Mouse (Mus musculus) heart, postnatal 36 days (tissue): ENCODE results near the gene Scrg1. TPM values are rescaled to one million over a fixed set of nuclear protein-coding genes. Genes with fewer than 3 reads are reported as not detected.
"Not testable (repeated sequence)": the region's sequence is repeated elsewhere in the genome, so short reads cannot be mapped to it uniquely, and the experiment has no call there.

Experiments used
- DNase-seq, 2 experiments: peaks; one replicate each; pipeline ENCODE4 v3.0.0; 2021 to 2022
- intact Hi-C: fragments of 180-260 bp; cut with DNase I; formaldehyde crosslinking; loops from one replicate; pipeline ENCODE4 v1.15.1; 2025
- total RNA-seq, 2 experiments: library from RNA; stranded (reverse); gene quantifications; 2 replicates each; pipeline ENCODE4 v1.2.3; 2021

Scrg1 gene
- not detected for total RNA-seq

DNA sequence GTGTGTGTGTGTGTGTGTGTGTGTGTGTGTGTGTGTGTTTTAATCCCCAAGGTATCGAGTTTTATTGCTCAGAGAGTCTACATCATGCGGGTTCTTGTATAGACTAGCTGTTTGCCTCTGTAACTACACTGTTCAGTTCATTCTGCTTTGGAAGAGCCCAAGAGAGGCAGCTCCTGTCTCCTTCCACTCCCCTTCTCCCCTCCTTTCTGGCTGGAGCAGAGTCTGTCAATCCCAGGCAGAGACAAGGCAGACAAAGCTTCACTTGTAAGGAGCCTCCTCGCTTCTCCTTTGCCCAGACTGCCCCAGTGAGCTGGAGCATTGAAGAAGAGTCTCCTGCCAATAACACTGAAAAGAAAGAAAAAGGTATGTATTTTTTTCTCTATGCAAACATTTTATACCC is at the start of gene Scrg1:
Gene Scrg1 (plus strand): TSS at position 159 of the 400 bp plus-strand sequence.
- intact Hi-C loops = no loop called here
- no peak for DNase-seq

DNA sequence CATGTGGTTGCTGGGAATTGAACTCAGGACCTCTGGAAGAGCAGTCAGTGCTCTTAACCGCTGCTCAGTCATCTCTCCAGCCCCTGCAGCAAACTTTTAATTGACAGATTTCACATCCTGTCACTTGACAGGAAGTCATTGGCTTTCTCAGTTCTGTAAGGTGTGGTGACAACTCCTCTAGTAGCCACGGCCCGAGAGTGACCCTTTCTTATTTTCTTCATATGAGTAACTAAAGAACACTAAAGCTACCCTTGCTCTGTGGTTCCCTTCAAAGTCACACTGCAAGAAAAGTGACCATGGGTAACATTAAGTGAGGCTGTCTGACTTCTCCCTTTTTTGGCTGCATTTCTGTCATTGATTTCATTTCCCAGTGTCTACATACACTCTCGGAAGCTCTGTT is 49.4 kb upstream of the Scrg1 start:
- no peak for DNase-seq
- intact Hi-C loops = no loop called here

DNA sequence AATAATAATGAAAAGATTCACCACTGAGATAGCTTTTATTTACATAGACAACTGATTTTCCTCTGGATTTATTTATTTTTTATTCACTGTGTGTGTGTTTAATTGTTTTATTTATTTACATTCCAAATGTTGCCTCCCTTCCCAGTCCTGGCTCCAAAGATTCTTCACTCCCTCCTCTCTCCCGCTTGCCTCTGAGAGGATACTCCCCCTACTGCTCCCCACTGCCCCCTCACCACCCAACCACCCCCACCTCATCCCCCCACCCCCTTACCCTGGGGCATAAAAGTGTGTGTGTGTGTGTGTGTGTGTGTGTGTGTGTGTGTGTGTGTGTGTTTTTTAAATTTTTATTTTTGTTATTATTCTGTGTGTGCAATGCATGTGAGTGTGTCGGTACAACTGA is 46.4 kb upstream of the Scrg1 start:
- intact Hi-C loops = no loop called here
- no peak for DNase-seq

DNA sequence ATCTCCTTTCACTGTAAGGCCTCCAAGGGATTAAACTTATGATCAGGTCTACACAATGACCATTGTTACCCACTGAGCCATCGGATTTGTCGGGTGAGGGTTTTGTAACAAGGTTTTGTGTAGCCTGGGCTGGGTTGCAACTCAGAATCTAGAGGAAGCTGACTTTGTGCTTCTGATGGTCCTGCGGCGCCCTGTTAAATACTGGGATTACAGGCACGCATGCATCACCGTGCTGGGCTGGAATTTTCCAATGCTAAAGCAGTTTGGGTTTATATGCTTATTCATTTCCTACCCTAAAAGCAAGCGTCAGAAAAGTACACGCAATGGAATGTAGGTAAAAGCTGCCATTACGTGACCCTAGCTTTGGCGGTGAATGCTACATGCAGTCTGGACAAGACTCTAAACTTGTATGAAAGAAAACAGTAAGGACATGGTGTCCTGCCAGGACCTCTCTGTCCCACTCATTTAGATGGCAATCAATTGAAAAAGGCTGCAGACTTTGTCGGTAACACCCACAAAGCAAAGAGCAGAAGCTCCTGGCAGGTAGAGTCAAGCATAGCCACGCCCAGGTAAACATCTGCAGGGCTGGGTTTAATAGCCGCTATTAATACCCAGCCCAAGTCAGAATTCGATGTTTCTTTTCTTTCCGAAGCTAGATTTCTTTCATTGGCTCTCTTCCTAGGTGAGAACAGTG is 45.8 kb upstream of the Scrg1 start:
- intact Hi-C loops = no loop called here
- DNase-seq = no peak

DNA sequence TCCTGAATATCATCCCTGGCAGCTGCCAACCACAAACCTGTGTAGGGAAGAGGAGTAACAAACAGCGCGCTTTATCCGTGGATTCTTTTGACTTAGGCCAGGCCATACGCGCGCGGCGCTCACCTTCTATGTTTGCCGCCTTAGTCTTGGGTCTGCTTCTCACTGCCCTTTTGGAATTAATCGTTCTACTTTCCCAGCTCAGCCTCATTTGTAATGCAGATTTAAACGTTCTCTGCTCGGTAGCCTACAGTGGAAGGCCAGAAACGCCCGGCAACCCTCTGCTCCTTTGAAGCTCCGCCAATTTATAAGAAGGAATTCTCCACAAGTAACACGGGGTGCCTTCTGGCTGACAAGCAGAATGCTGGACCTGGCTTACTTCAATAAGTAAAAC is 45.3 kb upstream of the Scrg1 start:
- intact Hi-C loops = no loop called here

DNA sequence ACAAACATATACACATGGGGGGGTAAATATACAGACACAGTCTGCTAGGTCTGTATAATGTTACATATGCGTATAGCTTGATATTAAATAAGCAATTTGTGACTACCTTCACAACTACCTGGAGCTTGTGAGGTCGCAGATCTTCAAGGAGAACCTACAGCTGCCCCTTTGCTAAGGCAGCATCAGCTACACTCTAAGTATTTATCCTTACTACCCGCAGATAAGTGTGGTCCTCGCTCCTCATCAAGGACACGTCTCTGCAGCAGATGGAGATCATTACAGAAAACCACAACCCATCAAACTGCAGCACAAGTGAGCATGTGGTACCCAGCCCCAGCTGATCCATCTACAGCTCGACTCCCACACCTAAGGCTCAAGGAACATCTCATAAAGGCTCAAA is 44.4 kb upstream of the Scrg1 start:
- intact Hi-C loops = no loop called here
- DNase-seq = no peak

More for the DNA sequence above, 45.3 kb upstream of the Scrg1 start:
- no peak for DNase-seq

DNA sequence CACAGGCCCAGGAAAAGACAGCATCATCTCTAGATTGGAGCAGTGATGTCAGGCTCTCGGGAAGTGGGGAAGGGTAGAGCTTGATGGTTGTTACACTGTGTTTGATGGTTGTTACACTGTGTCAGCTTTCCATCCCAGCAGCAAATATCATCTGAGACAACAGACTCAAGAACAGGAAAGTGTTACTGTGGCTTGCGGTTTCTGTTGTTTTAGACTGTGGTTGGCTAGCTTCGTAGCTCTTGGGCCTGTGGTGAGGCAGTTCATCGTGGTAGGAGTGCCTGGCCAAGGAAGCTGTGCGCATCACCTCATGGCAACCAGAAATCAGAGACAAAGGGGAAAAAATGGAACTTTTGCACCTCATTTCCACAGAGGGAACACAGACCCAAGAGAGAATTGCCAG is 38.9 kb upstream of the Scrg1 start:
- intact Hi-C loops = no loop called here
- no peak for DNase-seq

DNA sequence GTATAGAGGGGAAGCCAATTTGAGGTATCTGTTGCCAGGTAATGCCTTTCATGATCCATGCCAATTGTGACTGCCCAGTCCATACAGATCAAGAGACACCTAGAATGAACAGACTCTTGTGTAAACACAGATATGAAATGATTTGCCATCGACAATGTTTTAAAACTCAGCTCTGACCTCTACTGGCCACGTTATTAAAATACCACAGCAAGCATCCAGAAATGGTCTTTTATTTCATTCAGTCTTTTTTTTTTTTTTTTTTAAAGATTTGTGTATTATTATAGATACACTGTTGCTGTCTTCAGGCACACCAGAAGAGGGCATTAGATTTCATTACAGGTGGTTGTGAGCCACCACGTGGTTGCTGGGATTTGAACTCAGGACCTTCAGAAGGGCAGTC is 29.6 kb upstream of the Scrg1 start:
- intact Hi-C loops = loop anchor here (2.0 to 10.0 kb wide), 5 partner anchors 86 to 881 kb away; partner anchors contain the start of gene Hmgb2
- peak; percentile 33 to 39 for DNase-seq

DNA sequence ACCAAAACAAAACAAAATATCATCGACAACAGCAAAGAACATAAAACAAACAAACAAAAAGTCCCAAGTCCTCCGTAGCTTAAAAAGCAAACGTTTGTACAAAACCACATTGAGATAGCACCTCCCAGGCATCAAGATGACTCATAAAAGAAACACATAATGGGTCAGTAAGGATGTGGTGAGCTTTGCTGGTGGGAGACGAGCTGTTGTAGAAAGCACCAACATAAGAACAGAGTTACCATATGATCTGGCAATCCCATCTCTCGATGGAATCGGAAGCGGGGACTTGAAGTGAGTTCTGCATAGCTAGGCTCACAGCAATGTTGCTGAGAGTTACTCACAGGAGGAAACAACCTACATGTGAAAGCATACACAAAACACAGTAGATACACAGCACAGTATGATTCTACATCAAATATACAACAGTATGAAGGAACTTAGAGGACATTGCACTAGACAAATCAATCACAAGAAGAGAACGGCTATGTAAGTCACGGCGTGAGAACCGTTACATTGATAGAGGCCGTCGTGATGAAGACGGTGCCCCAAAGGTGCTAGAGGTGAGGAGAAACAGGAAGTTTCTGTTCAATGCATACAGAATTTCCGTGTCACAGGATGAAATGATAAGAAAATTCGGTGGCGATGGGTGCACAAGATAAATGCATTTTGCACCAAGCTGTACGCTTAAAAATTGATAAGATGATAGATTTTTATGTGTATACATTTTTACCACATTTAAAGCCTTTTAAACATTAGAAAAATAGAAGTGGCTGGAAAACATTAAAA is 27.9 kb upstream of the Scrg1 start:
- intact Hi-C loops = loop anchor here (2.0 to 10.0 kb wide), 6 partner anchors 61 to 883 kb away; partner anchors contain the start of gene Hmgb2

DNA sequence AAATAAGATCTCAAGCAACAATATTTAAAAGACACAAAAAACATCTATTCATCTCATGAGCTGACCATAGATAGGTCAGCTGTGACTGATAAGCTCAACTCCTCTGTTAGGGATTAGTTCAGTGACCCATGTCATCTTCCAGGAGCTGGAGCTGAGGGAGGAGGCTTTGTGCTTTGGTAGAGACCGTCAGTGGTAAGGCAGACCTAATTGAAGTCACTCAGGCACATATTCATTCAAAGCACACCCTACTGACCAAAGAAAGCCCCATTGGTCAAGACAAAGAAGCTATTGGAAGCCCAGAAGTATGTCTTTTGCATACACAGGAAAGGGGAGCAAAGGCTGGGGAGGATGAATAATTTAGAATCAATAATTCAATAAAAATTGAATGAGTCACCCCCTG is 27.2 kb upstream of the Scrg1 start:
- DNase-seq = no peak
- intact Hi-C loops = loop anchor here (2.0 to 10.0 kb wide), 4 partner anchors 60 to 884 kb away; partner anchors contain the start of gene Hmgb2

More for the DNA sequence above, 27.9 kb upstream of the Scrg1 start:
- no peak for DNase-seq

DNA sequence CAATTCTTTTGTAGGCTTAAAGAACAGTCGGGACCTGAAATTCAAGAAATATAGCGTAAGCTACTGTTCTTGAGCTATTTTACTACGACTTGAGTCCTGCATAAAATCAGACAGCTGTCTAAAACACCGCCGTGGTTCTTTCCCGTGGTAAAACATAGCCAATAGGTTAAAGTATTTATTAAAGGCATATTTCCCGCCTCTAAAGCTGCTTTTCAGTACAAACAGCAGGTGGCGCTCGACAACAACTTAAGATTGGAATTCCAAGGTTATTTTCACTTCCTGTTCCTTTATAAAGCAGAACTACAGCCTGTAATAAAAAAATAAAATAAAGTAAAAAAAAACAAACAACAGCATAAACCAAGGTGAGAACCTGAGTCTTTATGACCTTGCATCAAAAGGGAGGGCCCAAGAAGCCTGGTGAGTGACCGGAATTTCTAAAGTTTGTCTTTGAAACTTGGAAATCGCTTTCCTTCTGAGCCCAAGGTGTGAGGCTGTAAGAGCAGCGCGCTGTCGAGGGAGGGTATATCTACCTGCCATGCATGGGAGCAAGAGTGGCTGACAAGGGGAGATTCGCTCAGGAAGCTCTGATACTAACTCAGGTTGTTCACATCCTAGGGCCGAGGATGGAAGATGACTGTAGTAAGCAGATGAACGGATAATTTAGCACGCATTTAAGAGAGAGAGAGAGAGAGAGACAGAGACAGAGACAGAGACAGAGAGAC is 26.4 kb upstream of the Scrg1 start:
- intact Hi-C loops = loop anchor here (1.0 to 10.0 kb wide), 5 partner anchors 59 to 885 kb away; partner anchors contain the start of gene Hmgb2
- peak; percentile 81 to 83 for DNase-seq

DNA sequence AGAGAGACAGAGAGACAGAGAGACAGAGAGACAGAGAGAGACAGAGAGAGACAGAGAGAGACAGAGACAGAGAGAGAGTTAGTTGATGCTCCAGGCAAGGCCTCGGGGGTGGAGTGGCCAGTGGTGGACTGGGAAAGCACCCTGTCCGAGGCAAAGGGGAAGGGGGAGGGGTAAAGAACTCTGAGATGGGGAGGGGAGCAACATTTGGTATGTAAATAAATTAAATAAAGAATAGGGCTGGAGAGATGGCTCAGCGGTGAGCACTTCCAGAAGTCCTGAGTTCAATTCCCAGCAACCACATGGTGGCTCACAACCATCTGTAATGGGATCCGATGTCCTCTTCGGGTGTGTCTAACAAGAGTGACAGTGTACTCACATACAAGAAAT is 25.8 kb upstream of the Scrg1 start:
- intact Hi-C loops = loop anchor here (1.0 to 10.0 kb wide), 6 partner anchors 37 to 885 kb away; partner anchors contain the start of gene Hmgb2
- DNase-seq = not testable (repeated sequence)

DNA sequence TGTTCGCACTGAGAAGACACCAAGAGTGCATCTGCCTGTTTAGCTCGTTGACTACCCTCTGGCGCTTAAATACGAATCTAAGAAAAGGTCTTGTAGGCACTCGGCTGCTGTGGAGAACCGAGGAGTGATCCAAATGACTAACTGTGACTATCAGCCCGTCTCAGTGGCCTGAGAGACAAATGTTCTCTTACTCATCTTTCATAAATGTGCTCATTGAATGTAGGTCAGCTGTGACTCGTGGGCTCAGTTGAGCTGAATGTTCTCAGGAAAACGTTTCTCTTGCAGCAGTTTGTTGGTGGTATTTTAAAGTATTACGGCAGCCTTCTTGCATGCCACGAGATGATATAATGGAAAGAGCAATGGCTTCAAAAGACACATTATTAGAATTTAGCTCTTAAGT is 24.8 kb upstream of the Scrg1 start:
- intact Hi-C loops = loop anchor here (5.0 kb wide), 1 partner anchor 36 kb away; no protein-coding TSS in a partner anchor
- DNase-seq = no peak

DNA sequence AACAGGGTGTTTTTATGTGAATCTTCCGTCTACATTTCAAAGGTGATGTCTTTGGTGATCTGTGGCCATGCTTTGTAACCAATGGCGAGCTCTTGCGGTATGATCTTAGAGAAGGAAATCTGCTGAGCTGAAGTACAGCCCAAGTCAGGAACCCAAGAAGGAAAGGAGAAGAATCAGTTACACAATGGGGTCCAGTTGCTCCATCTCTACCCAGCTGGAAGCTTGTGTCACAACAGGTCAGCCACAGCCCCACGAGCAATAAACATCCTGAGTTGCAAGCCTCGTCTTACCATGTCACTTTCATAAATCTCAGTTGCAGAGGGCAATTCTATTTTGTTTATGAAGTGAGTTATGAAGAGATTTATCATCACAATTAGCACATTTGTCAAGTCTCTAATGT is 22.9 kb upstream of the Scrg1 start:
- DNase-seq = no peak
- intact Hi-C loops = loop anchor here (5.0 kb wide), 1 partner anchor 34 kb away; no protein-coding TSS in a partner anchor

DNA sequence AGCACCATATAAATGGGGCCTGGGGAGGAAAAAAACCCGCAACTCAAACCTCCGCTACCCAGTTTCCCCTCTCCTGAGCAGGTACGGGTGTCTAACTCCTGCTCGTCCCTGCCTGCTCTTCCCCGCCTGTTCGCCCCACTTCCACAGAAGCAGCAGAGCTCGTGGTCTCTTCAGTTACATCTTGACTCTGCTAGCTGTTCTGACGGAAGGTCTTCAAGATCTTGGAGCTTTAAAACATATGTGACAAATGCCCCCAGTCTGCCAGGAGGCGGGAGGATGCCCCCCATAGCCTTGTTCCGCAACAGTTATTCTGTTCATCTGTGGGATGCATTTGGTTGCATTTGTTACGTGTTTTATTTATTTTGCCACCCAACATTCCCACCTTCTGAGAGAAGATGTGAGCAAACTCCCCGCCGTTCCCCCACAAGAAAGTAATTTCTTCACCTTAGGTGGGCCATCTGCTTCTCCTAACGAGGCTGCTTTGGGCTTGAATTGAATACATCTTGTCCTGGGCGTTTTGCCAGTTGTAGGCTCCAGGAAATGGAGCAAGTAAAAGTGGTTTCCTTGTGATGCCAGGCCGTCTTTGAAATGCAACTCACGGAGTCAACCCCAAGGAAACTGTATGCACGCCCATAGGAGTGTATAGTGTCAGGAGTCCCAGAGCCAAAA is 19.8 kb upstream of the Scrg1 start:
- intact Hi-C loops = no loop called here
- no peak for DNase-seq

DNA sequence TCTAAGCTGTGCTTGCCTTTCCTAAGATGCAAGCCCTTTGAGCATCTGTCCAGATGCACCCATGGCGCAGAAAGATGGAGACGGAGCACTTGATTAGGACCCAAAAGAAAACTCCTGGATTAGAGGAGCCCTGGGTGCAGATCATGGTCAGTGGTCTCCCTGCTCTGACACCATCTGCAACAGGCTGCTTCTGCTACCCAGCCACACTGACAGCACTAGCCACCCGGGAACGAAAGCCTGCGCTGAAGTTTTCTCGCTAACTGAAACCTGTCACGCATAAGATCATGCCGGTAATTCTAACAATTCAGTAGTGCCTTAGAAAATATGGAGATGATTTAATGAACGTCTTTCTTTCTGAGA is 19.3 kb upstream of the Scrg1 start:
- no peak for DNase-seq
- intact Hi-C loops = no loop called here

DNA sequence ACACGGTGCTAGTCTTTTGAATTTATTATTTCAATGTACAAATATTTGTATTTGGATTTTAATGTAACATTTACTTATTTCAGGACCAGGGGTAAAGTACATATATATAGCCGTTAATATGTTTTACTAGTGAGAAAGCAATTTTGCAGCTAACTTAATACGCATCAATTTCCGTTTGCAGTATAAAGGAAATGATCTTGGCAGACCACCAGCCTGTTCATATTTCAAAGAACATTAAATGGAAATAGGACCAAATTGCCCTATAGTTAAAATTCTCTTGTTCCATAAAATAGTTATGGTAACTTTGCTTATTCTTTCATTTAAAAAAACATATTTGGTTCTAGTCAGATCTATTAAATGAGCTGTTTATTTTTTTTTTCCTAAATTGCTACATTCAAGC is 14.6 kb upstream of the Scrg1 start:
- DNase-seq = no peak
- intact Hi-C loops = no loop called here

DNA sequence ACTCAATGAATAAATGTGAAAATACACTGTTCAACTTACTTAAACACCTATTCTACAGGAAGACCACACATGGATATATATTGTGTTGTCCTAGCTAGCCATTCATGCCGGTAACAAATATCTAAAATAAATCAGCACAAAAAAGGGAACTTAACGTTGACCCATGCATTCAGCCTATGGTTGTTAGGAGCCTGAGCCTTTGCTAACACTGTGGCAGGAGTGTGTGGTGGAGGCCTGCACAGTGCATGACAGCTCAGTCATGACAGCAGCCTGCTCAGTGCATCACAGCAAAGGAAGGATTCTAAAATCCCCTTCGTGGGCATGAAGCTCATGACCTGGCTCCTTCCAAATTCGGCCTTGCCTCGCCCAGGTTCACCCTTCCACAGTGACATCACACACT is 14.2 kb upstream of the Scrg1 start:
- intact Hi-C loops = no loop called here
- DNase-seq = no peak

DNA sequence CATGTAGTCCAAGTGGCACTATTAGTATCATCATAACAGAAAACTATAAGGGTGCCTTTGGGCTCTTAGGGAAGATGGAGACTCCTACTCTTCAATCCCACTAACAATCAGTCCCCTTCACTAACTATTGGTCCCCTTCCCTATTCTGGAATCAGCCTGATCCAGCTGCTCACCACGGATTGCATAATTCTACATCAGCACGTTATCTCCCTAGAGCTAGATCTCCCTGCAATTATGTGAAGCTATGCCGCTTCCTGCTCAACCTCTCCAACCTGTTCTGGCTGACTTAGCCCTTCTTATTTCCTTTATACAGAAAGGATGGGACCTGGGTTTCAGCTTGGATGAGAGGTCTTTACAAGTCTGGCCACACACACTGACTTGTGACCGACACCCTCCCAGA is 12.4 kb upstream of the Scrg1 start:
- intact Hi-C loops = no loop called here
- DNase-seq = no peak

DNA sequence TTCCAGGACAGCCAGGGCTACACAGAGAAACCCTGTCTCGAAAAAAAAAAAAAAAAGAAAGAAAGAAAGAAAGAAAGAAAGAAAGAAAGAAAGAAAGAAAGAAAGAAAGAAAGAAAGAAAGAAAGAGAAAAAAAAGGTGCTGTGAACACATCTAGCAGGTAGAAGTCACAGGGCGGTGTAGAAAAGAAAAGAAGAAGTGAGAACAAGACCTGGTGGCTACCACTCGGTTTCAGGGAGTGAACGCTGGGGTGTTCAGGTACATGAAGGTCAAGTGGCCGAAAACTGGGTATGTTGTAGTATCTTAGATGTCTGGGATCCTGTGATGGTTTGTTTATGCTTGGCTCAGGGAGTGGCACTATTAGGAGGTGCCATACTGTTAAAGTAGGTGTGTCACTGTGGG is 9.8 kb upstream of the Scrg1 start:
- DNase-seq, intact Hi-C loops: not testable (repeated sequence)

DNA sequence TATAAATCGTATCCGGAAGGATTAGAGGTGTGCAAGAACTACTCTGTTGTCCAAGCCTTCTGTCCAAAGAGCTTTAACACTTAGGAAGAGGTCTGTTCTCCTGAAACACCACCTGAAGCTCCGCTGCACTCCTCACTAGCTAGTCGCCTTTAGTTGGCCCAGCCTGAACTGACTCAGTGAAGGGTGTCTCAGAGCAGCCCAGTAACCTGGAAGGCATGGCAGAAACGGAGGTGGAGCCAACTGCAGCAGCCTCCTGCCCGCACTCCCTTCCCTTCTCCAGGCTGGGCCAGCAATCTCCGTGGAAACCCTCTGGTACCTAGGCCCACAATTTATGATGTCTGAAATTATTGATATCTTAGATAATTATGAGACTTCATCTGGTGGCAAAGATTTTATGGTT is 5.0 kb upstream of the Scrg1 start:
- no peak for DNase-seq
- intact Hi-C loops = no loop called here
